Mouse (Mus musculus) spleen, embryonic (tissue): ENCODE results near the gene Lamtor2.

Source experiments
- CTCF ChIA-PET: fragments of 350-600 bp; sonication (Branson Sonifier 250); formaldehyde crosslinking; loops from one replicate; lab custom pipeline; 2022; lab: Charles Lee

Lamtor2 gene

GRCm38 (mm10) chr3:88510421-88511289, 42.2 kb downstream of the Lamtor2 start:
- CTCF ChIA-PET = interaction anchor here (0.7 to 1.7 kb wide), 2 partner anchors 11 to 27 kb away, joined by 7 to 15 read pairs; no protein-coding TSS in a partner anchor

GRCm38 (mm10) chr3:88509692-88510420, 43.0 kb downstream of the Lamtor2 start, which contains the start of gene Lmna:
Gene Lmna, minus strand, starts transcription at chr3:88509956.
- CTCF ChIA-PET = interaction anchor here (0.6 to 1.7 kb wide), 4 partner anchors 12 to 122 kb away, joined by 4 to 15 read pairs (median 6); no protein-coding TSS in a partner anchor

GRCm38 (mm10) chr3:88509250-88509649, 43.6 kb downstream of the Lamtor2 start:
- CTCF ChIA-PET = interaction anchor here (0.6 to 1.7 kb wide), 4 partner anchors 12 to 123 kb away, joined by 4 to 15 read pairs (median 6); no protein-coding TSS in a partner anchor

- CTCF ChIA-PET = interaction anchor here (0.5 kb wide), 1 partner anchor 99 kb away, joined by 3 read pairs; no protein-coding TSS in a partner anchor
Measured at GRCm38 (mm10) chr3:88505765-88506164, 47.1 kb downstream of the Lamtor2 start.

GRCm38 (mm10) chr3:88505081-88505480, 47.8 kb downstream of the Lamtor2 start:
- CTCF ChIA-PET = interaction anchor here (0.5 to 0.7 kb wide), 3 partner anchors 89 to 98 kb away, joined by 3 to 5 read pairs (median 3); no protein-coding TSS in a partner anchor

GRCm38 (mm10) chr3:88503881-88504746, 48.8 kb downstream of the Lamtor2 start:
- CTCF ChIA-PET = interaction anchor here (0.6 to 1.7 kb wide), 4 partner anchors 9 to 96 kb away, joined by 3 to 7 read pairs (median 4); no protein-coding TSS in a partner anchor

GRCm38 (mm10) chr3:88503505-88503863, 49.4 kb downstream of the Lamtor2 start:
- CTCF ChIA-PET = interaction anchor here (0.6 to 1.7 kb wide), 2 partner anchors 8 to 53 kb away, joined by 3 to 7 read pairs; no protein-coding TSS in a partner anchor

GRCm38 (mm10) chr3:88502641-88503504, 50.0 kb downstream of the Lamtor2 start:
- CTCF ChIA-PET = interaction anchor here (0.8 to 1.7 kb wide), 4 partner anchors 7 to 23 kb away, joined by 3 to 7 read pairs (median 6); no protein-coding TSS in a partner anchor

- CTCF ChIA-PET = interaction anchor here (0.8 to 1.6 kb wide), 4 partner anchors 10 to 23 kb away, joined by 3 to 7 read pairs (median 4); no protein-coding TSS in a partner anchor
Measured at GRCm38 (mm10) chr3:88502031-88502571, 50.8 kb downstream of the Lamtor2 start.

- CTCF ChIA-PET = interaction anchor here (0.8 to 1.6 kb wide), 5 partner anchors 10 to 12 kb away, joined by 3 to 7 read pairs (median 5); no protein-coding TSS in a partner anchor
Measured at GRCm38 (mm10) chr3:88501366-88502030, 51.4 kb downstream of the Lamtor2 start.

DNA sequence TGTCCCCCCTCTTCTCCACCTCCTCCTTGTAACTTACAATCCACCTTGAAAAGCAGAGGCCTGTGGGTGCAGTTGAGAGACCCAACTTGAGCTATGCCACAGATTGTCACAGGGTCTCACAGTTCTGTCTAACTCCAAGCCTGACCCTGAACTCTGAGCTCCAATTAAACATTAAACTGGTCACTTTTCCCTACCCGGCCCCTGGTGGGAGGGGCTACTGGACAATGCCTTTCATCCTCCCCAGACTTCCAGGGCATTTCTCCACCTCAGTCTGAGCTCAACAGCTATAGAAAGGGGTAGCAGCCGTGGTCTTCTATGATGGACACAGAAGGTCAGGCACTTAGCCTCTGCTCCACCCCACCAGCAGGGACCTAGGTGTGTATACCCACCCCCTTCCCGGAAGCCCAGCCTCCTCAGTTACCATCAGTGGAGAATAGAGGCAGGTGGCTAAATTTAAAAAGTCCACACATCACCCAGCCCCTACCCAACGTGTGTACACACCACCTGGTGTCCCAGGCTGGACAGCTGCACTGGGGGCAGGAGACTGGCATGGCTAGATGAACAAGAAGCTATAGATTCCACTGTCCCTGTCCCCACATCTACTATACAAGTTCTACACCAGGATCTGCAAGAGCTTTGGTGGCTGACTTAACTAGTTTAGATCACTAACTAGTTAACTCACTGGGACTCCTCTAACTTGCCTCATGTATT, 52.1 kb downstream of the Lamtor2 start:
- CTCF ChIA-PET = interaction anchor here (0.7 to 1.4 kb wide), 3 partner anchors 9 to 12 kb away, joined by 3 to 5 read pairs (median 3); no protein-coding TSS in a partner anchor

DNA sequence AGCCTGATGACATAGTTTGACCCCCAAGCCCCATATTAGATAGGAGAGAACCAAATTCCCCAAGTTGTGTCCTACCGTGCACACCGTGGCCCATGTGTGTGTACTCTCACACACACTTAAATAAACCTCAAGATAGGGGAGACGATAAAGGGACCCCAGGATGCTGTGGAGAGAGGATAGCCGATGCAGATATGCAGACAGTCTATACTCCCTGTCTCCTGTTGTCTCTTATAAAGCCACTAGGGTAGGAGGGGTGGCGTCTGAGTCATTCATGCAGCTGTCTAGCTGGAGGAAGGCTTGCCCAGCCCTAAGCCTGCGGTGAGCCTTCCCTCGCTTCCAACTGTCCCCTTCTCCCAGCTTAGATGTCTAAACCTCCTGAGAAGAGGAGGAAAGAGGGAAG, 52.8 kb downstream of the Lamtor2 start:
- CTCF ChIA-PET = interaction anchor here (0.7 to 1.4 kb wide), 2 partner anchors 10 to 13 kb away, joined by 3 to 5 read pairs; no protein-coding TSS in a partner anchor
